Mouse (Mus musculus): ENCODE measurements at regions not wholly inside any gene's neighbourhood (a gene's known extent, or its start where the extent isn't known, plus 50 kb on each side); places are given as distances from the start of the nearest gene placed in this dataset.

- Histone ChIP-seq H3K4me2 (replicated peaks) (no peak overlapping the region), H3K27ac (peak overlapping the region; percentile 58; the same call in 1 of the 2 replicates)
- WGBS = 58% methylated on average over 9 of the region's 9 CpGs
These were observed 402.0 kb upstream of the Fam241a start for GRCm38 (mm10) chr3:128298110-128298509.

GRCm38 (mm10) chr3:128287846-128288245, 391.7 kb upstream of the Fam241a start:
- H3K4me3 ChIP-seq = no peak overlapping the region
- 76% methylated on average over 4 of the region's 4 CpGs for WGBS
- no peak overlapping the region for H3K4me2 ChIP-seq (replicated peaks)
- H3K4me1 ChIP-seq = no peaks in the 10 kb centered on the region
- no peak for ATAC-seq (ENCODE audit: insufficient number of reproducible peaks, insufficient read depth, low FRiP score, low TSS enrichment)
- no peak overlapping the region for H3K27ac ChIP-seq
- no peaks in the 10 kb centered on the region for H3K36me3 ChIP-seq
- no peaks in the 10 kb centered on the region for H3K27me3 ChIP-seq
- H3K9ac ChIP-seq = no peak overlapping the region
- no peaks in the 10 kb centered on the region for H3K9me3 ChIP-seq

More at GRCm38 (mm10) chr3:128298110-128298509, 402.0 kb upstream of the Fam241a start:
- no peak for ATAC-seq (ENCODE audit: insufficient number of reproducible peaks, insufficient read depth, low FRiP score, low TSS enrichment)
- H3K4me3 ChIP-seq = no peak overlapping the region
- no peaks in the 10 kb centered on the region for H3K27me3 ChIP-seq
- H3K9ac ChIP-seq = no peak overlapping the region
- 0 out of 2 replicates have a peak, but pooled peaks cover 3% of the 10 kb centered on the region for H3K4me1 ChIP-seq
- H3K36me3 ChIP-seq = no peaks in the 10 kb centered on the region
- no peaks in the 10 kb centered on the region for H3K9me3 ChIP-seq

GRCm38 (mm10) chr3:128285214-128285613, 389.1 kb upstream of the Fam241a start:
- no peak for ATAC-seq (ENCODE audit: insufficient number of reproducible peaks, insufficient read depth, low FRiP score, low TSS enrichment)
- Histone ChIP-seq H3K36me3 (no peaks in the 10 kb centered on the region), H3K9ac (no peak overlapping the region), H3K9me3 (no peaks in the 10 kb centered on the region), H3K27me3 (no peaks in the 10 kb centered on the region), H3K27ac (no peak overlapping the region), H3K4me3 (no peak overlapping the region), H3K4me2 (replicated peaks) (no peak overlapping the region), H3K4me1 (no peaks in the 10 kb centered on the region)
- 73% methylated on average over 6 of the region's 6 CpGs for WGBS

- Histone ChIP-seq H3K4me3 (no peak overlapping the region), H3K36me3 (no peaks in the 10 kb centered on the region), H3K4me2 (replicated peaks) (no peak overlapping the region), H3K4me1 (no peaks in the 10 kb centered on the region), H3K27me3 (no peaks in the 10 kb centered on the region), H3K27ac (no peak overlapping the region), H3K9me3 (no peaks in the 10 kb centered on the region), H3K9ac (no peak overlapping the region)
- WGBS = 97% methylated on average over 4 of the region's 4 CpGs
- ATAC-seq (ENCODE audit: insufficient number of reproducible peaks, insufficient read depth, low FRiP score, low TSS enrichment) = no peak
These were observed 384.5 kb upstream of the Fam241a start for GRCm38 (mm10) chr3:128280626-128281025.

- Histone ChIP-seq H3K4me2 (replicated peaks) (no peak overlapping the region), H3K9ac (no peak overlapping the region), H3K4me3 (no peak overlapping the region), H3K36me3 (no peaks in the 10 kb centered on the region), H3K27me3 (no peaks in the 10 kb centered on the region), H3K9me3 (no peaks in the 10 kb centered on the region), H3K27ac (no peak overlapping the region), H3K4me1 (peaks cover 3% of the 10 kb centered on the region; the same call in 1 of the 2 replicates)
- no peak for ATAC-seq (ENCODE audit: insufficient number of reproducible peaks, insufficient read depth, low FRiP score, low TSS enrichment)
- WGBS = 54% methylated on average over 6 of the region's 6 CpGs
These were observed 374.5 kb upstream of the Fam241a start for GRCm38 (mm10) chr3:128270576-128270975.

- no peak for ATAC-seq (ENCODE audit: insufficient number of reproducible peaks, insufficient read depth, low FRiP score, low TSS enrichment)
- Histone ChIP-seq H3K27me3 (no peaks in the 10 kb centered on the region), H3K27ac (no peak overlapping the region), H3K36me3 (no peaks in the 10 kb centered on the region), H3K9ac (no peak overlapping the region), H3K4me2 (replicated peaks) (no peak overlapping the region), H3K4me1 (no peaks in the 10 kb centered on the region), H3K4me3 (no peak overlapping the region), H3K9me3 (no peaks in the 10 kb centered on the region)
- WGBS = 83% methylated on average over 2 of the region's 2 CpGs
These were observed 365.1 kb upstream of the Fam241a start for GRCm38 (mm10) chr3:128261208-128261607.

- no peak for ATAC-seq (ENCODE audit: insufficient number of reproducible peaks, insufficient read depth, low FRiP score, low TSS enrichment)
- no peaks in the 10 kb centered on the region for H3K36me3 ChIP-seq
- H3K4me3 ChIP-seq = no peak overlapping the region
- no peaks in the 10 kb centered on the region; the same call in 1 of the 2 replicates for H3K27me3 ChIP-seq
- H3K27ac ChIP-seq = no peak overlapping the region
- H3K4me1 ChIP-seq = no peaks in the 10 kb centered on the region
- H3K4me2 ChIP-seq (replicated peaks) = no peak overlapping the region
- no peaks in the 10 kb centered on the region for H3K9me3 ChIP-seq
- H3K9ac ChIP-seq = no peak overlapping the region
- 74% methylated on average over 2 of the region's 2 CpGs for WGBS
These were observed 351.7 kb upstream of the Fam241a start for GRCm38 (mm10) chr3:128247816-128248215.

GRCm38 (mm10) chr3:128239813-128240421, 343.8 kb upstream of the Fam241a start:
- no peak overlapping the region for H3K27ac ChIP-seq
- H3K9ac ChIP-seq = no peak overlapping the region
- no peaks in the 10 kb centered on the region for H3K36me3 ChIP-seq
- ATAC-seq (ENCODE audit: insufficient number of reproducible peaks, insufficient read depth, low FRiP score, low TSS enrichment) = no peak
- WGBS = 61% methylated on average over 7 of the region's 7 CpGs
- no peak overlapping the region for H3K4me3 ChIP-seq
- H3K27me3 ChIP-seq = no peaks in the 10 kb centered on the region; the same call in 1 of the 2 replicates
- no peaks in the 10 kb centered on the region for H3K9me3 ChIP-seq
- no peaks in the 10 kb centered on the region for H3K4me1 ChIP-seq
- H3K4me2 ChIP-seq (replicated peaks) = no peak overlapping the region

GRCm38 (mm10) chr3:128230390-128230789, 334.3 kb upstream of the Fam241a start:
- WGBS = 76% methylated on average over 5 of the region's 5 CpGs
- H3K9me3 ChIP-seq = no peaks in the 10 kb centered on the region
- H3K4me3 ChIP-seq = no peak overlapping the region
- no peaks in the 10 kb centered on the region for H3K27me3 ChIP-seq
- no peaks in the 10 kb centered on the region for H3K36me3 ChIP-seq
- H3K27ac ChIP-seq = no peak overlapping the region
- no peak overlapping the region for H3K9ac ChIP-seq
- no peak for ATAC-seq (ENCODE audit: insufficient number of reproducible peaks, insufficient read depth, low FRiP score, low TSS enrichment)
- no peak overlapping the region for H3K4me2 ChIP-seq (replicated peaks)
- H3K4me1 ChIP-seq = no peaks in the 10 kb centered on the region

GRCm38 (mm10) chr3:128226930-128227585, 330.9 kb upstream of the Fam241a start:
- Histone ChIP-seq H3K4me3 (no peak overlapping the region), H3K4me2 (replicated peaks) (no peak overlapping the region), H3K9me3 (no peaks in the 10 kb centered on the region), H3K27me3 (no peaks in the 10 kb centered on the region), H3K36me3 (no peaks in the 10 kb centered on the region), H3K4me1 (no peaks in the 10 kb centered on the region), H3K9ac (no peak overlapping the region), H3K27ac (no peak overlapping the region)
- no peak for ATAC-seq (ENCODE audit: insufficient number of reproducible peaks, insufficient read depth, low FRiP score, low TSS enrichment)
- WGBS = 76% methylated on average over 6 of the region's 6 CpGs

- ATAC-seq (ENCODE audit: insufficient number of reproducible peaks, insufficient read depth, low FRiP score, low TSS enrichment) = no peak
- H3K4me3 ChIP-seq = no peak overlapping the region
- H3K4me2 ChIP-seq (replicated peaks) = no peak overlapping the region
- 88% methylated on average over 6 of the region's 6 CpGs for WGBS
- H3K27ac ChIP-seq = no peak overlapping the region
- H3K9me3 ChIP-seq = no peaks in the 10 kb centered on the region
- no peak overlapping the region for H3K9ac ChIP-seq
- no peaks in the 10 kb centered on the region for H3K36me3 ChIP-seq
- no peaks in the 10 kb centered on the region for H3K4me1 ChIP-seq
- no peaks in the 10 kb centered on the region for H3K27me3 ChIP-seq
These were observed 330.4 kb upstream of the Fam241a start for GRCm38 (mm10) chr3:128226503-128226902.

GRCm38 (mm10) chr3:128222344-128222743, 326.2 kb upstream of the Fam241a start:
- no peak for ATAC-seq (ENCODE audit: insufficient number of reproducible peaks, insufficient read depth, low FRiP score, low TSS enrichment)
- Histone ChIP-seq H3K9me3 (no peaks in the 10 kb centered on the region), H3K36me3 (no peaks in the 10 kb centered on the region), H3K4me2 (replicated peaks) (no peak overlapping the region), H3K27ac (no peak overlapping the region), H3K4me1 (no peaks in the 10 kb centered on the region), H3K27me3 (no peaks in the 10 kb centered on the region), H3K4me3 (no peak overlapping the region), H3K9ac (no peak overlapping the region)
- WGBS = 50% methylated on average over 12 of the region's 12 CpGs
